Mouse (Mus musculus): ENCODE results near the gene Hs2st1.
A peak's percentile ranks its signal among the peaks of the same experiment; 100 is the strongest.

DNA sequence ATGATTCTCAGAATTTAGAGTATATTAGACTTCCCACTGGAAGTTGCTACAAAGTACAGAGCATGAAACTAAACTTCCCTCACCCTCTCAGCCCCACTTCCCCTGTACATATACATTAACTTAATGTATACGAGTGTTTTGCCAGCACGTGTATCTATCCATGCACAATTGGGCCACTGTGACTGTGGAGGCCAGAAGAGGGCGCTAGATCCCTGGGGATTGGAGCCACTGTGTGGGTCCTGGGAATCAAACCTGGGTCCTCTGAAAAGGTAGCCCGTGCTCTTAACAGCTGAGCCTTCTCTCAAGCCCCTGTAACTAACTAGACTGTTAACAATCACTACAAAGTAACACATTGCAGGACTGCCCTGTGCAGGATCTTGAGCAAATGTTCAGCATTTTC lies 36.5 kb upstream of the Hs2st1 start:
- TF ChIP-seq EP300 (optimal IDR thresholded peaks at IDR 0.05): no peak
- TF ChIP-seq CTCF (IDR thresholded peaks at IDR 0.05; ENCODE audit: low read depth): peak; percentile 52

Measured in stomach, postnatal 0 days (tissue).